Mouse (Mus musculus) naive thymus-derived CD4-positive, alpha-beta T cell, adult 2 months (primary cell): ENCODE measurements at regions not wholly inside any gene's neighbourhood (a gene's known extent, or its start where the extent isn't known, plus 50 kb on each side); places are given as distances from the start of the nearest gene placed in this dataset.
A peak's percentile ranks its signal among the peaks of the same experiment; 100 is the strongest.

Experiments used
- DNase-seq: peaks from one replicate; pipeline ENCODE4 v3.0.0-alpha.2; 2011; ENCODE audit warnings: low read depth

DNA sequence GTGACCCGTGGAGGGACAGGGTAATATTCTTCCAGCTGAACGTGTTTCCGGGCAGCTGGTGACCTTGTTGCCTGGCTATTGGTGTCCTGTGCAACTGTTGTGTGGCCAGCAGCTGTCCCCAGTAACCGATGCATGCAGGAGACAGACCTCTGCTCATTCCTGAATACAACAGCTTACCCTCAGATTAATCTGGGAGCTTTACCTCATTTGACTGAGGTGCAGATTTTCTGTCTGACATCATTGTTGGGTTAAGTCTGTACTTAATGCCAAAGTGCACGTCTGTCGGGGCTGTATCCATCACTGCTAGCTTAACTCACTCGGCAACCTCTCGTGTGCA is 119.6 kb upstream of the Mpp6 start:
- no peak for DNase-seq

GRCm38 (mm10) chr6:49999365-49999764 is 110.7 kb upstream of the Mpp6 start:
- no peak for DNase-seq

DNA sequence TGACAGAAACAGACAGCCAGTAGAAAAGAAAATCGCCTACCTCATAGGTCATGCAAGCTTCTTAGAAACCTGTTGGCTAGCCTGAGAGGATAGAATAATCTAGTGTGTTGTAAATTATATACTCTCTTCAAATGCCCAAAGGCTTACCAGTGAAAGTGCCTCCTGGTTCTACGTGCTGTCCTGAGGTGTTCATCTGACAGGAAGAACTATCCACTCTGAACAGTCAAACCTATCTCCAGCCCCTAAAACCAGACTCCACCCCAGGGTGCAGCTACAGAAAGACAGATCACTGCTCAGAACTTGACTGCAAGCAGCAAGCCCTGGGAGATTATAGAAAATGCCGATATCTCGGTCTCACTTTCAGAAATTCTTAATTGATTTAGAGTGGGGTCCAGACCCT is 102.0 kb upstream of the Mpp6 start:
- DNase-seq: peak; percentile 25

- no peak for DNase-seq
Measured at GRCm38 (mm10) chr6:50008869-50009268, 101.2 kb upstream of the Mpp6 start.

GRCm38 (mm10) chr6:50009339-50009738 is 100.7 kb upstream of the Mpp6 start:
- DNase-seq: peak; percentile 79

GRCm38 (mm10) chr6:50009856-50010255 is 100.2 kb upstream of the Mpp6 start:
- peak; percentile 24 for DNase-seq

GRCm38 (mm10) chr6:50011071-50011470 is 99.0 kb upstream of the Mpp6 start:
- DNase-seq: peak; percentile 68

- DNase-seq: no peak
Measured at GRCm38 (mm10) chr6:50011746-50012453, 98.1 kb upstream of the Mpp6 start.

- no peak for DNase-seq
Measured at GRCm38 (mm10) chr6:50013067-50013466, 97.0 kb upstream of the Mpp6 start.

DNA sequence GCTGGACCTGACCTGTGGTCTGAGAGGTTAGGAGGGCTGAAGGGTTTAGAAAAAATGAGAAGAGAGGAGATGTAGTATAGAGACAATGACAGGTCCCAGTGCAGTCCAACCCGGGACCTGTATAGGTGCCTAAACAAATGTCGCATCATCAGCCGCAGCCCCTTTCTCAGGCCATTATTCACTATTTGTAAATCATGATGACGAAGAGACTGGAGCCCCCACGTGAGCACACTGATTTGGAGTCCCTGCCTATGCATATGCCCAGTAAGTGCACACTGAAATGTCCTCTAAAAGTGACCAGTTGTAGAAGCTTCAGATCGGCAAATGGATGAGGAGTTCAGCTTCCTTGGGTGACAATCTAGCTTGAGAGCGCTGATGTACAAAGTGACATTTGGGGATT is 96.2 kb upstream of the Mpp6 start:
- DNase-seq: no peak

- DNase-seq: no peak
Measured at GRCm38 (mm10) chr6:50027981-50028380, 82.1 kb upstream of the Mpp6 start.

DNA sequence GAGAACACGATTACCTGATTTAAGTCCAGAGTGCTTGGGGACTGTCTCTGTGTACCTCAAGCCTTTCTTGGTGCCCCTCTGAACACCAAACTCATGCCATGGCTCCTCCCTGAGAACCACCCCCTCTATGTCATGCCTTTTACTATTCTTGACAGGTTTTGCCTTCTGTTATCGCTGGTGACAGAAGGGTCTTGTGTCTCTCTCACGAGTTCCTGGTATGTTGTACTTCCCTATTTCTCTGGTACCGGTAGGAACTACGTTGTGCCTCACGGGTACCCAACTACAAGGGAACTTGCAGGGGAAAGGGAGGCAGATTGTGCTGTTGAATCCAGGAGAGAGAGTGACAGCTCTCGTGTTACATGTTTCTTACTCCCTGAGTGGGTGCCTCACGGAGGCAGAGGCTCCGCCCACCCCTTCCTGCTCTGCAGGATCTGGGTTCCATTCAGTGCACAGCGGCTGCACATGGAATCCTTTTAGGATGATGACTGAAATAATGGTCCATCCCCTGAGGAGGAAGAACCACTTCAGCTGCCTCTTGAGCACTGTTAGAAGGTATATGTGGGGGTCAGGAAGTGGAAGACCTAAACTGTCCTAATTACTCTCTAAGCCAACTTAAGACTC is 80.0 kb upstream of the Mpp6 start:
- DNase-seq: no peak

GRCm38 (mm10) chr6:50031356-50031755 is 78.7 kb upstream of the Mpp6 start:
- no peak for DNase-seq

GRCm38 (mm10) chr6:50032894-50033595 is 77.0 kb upstream of the Mpp6 start:
- DNase-seq: no peak

DNA sequence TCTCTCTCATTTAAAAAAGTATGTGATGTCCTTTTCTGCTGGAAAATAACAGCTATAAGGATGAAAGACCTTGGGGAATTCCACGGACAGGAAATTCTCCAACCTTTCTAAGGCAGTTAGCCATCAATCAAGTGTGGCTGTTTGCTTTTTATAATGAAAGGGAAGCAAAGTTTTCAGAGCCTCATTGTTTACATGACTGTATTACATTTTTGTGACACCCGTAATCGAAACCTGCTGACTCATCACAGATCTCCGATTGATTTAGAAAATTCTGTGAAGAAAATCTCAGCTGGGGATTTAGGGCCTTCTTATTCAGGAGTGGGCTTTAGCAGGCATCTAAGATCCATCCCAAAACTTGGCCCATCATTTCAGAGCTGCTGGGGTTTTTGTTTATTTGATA is 72.4 kb upstream of the Mpp6 start:
- DNase-seq: peak; percentile 30

DNA sequence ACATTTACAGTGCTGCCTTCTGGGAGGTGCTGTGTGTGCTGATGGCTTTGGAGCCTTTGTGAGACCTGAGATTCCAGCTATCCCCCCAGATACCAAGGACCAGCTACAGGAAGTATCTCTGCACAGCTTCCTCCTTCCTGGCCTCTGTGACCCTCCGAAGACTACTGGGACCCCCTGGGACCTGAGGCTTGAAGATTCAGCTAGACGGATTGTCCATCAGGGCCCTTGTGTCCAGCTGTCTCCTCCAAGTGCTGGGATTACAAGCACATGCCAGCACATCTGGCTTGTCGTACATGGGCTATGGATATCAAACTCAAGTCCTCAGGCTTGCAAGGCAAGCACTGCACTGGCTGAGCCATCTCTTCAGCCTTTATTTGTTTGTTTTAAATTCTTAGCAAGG is 71.7 kb upstream of the Mpp6 start:
- DNase-seq: no peak

- DNase-seq: no peak
Measured at GRCm38 (mm10) chr6:50041044-50041443, 69.0 kb upstream of the Mpp6 start.

- DNase-seq: no peak
Measured at GRCm38 (mm10) chr6:50042127-50042526, 67.9 kb upstream of the Mpp6 start.

- DNase-seq: no peak
Measured at GRCm38 (mm10) chr6:50044165-50044564, 65.9 kb upstream of the Mpp6 start.

- no peak for DNase-seq
Measured at GRCm38 (mm10) chr6:50046721-50047120, 63.3 kb upstream of the Mpp6 start.

DNA sequence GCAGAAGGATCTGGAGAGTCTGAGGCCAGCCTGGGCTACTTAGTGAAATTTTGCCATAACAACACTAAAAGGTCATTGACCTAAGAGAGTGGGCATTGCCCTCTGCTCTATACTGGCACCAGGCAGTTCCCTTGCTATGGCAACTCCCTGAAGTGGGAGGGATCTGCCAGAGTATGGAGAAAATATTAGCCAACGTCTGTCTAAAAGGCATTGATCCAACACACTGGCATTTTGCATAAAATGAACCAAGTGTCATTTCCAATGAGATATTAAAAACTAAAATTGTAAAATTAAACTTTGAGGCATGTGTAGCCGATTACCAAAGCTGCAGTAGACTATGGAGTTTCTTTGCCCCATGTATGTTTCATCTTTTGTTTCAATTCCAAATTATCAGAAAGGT is 57.6 kb upstream of the Mpp6 start:
- DNase-seq: no peak

GRCm38 (mm10) chr6:50053086-50053485 is 57.0 kb upstream of the Mpp6 start:
- no peak for DNase-seq

GRCm38 (mm10) chr6:50054233-50054632 is 55.8 kb upstream of the Mpp6 start:
- no peak for DNase-seq

DNA sequence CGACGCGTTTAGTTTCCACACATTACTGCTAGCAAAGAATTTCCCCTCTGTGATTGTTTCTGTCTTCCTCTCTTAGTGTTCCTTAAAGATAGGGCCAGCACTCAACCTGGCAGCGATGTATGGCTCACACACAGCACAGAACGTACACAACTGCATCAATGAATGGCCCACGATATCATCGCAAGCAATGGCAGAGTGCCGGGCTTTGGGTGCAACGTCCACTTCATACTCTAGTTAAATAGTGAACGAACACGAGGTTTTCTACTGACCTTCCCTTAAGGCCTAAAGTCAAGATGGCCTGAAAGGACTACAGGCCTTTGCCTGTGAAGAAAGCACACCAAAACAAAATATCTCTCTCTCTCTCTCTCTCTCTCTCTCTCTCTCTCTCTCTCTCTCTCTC is 51.4 kb upstream of the Mpp6 start:
- no peak for DNase-seq
